Mouse (Mus musculus): ENCODE results near the gene Gm5538. TPM values are rescaled to one million over a fixed set of nuclear protein-coding genes. Genes with fewer than 3 reads are reported as not detected.
A peak's percentile ranks its signal among the peaks of the same experiment; 100 is the strongest.

The Gm5538 gene
- not detected in 2 replicates for polyA plus RNA-seq (2015; fragmentation: Nextera tagmentation; extraction: Ambion mirVana)

GRCm38 (mm10) chr3:59729490-59729889 is at the start of gene Gm5538:
Gene Gm5538, plus strand, starts transcription at chr3:59729790.
- no peak within 1 kb of the TSS for H3K4me3 ChIP-seq (replicated peaks; ENCODE audit: low read depth, low read length)
- H3K27ac ChIP-seq: no peak within 1 kb of the TSS
- H3K9me3 ChIP-seq (replicated peaks; ENCODE audit: low read length): no peaks in the 10 kb centered on the region
- no peaks in the 10 kb centered on the region for H3K36me3 ChIP-seq (ENCODE audit: insufficient read depth, low read length)
- TF ChIP-seq CTCF (IDR thresholded peaks at IDR 0.05; ENCODE audit: low read depth): no peak
- no peak within 1 kb of the TSS for H3K9ac ChIP-seq (ENCODE audit: low read depth, low read length)
- no peaks in the 10 kb centered on the region for H3K4me1 ChIP-seq (replicated peaks; ENCODE audit: insufficient read depth, low read length)
- ATAC-seq (replicated peaks; ENCODE audit: low FRiP score, low read depth) (no peak), DNase-seq (ENCODE audit: low spot score) (no peak)
- no peak within 1 kb of the TSS for H3K4me2 ChIP-seq (ENCODE audit: low read length)
- 83% methylated on average over 2 of the region's 2 CpGs for WGBS
- H3K27me3 ChIP-seq (ENCODE audit: insufficient read depth, low read length): no peaks in the 10 kb centered on the region

- Histone ChIP-seq H3K27me3 (ENCODE audit: insufficient read depth, low read length) (no peaks in the 10 kb centered on the region), H3K9me3 (replicated peaks; ENCODE audit: low read length) (no peaks in the 10 kb centered on the region), H3K27ac (no peak overlapping the region), H3K4me3 (replicated peaks; ENCODE audit: low read depth, low read length) (no peak overlapping the region), H3K36me3 (ENCODE audit: insufficient read depth, low read length) (no peaks in the 10 kb centered on the region), H3K9ac (ENCODE audit: low read depth, low read length) (no peak overlapping the region), H3K4me1 (replicated peaks; ENCODE audit: insufficient read depth, low read length) (no peaks in the 10 kb centered on the region), H3K4me2 (ENCODE audit: low read length) (no peak overlapping the region)
- no peak for ATAC-seq (replicated peaks; ENCODE audit: low FRiP score, low read depth)
- no peak for TF ChIP-seq CTCF (IDR thresholded peaks at IDR 0.05; ENCODE audit: low read depth)
- WGBS: 74% methylated on average over 3 of the region's 3 CpGs
- no peak for DNase-seq (ENCODE audit: low spot score)
Observed at GRCm38 (mm10) chr3:59697391-59697790, 32.2 kb upstream of the Gm5538 start.

- H3K4me1 ChIP-seq (replicated peaks; ENCODE audit: insufficient read depth, low read length): no peaks in the 10 kb centered on the region
- H3K4me2 ChIP-seq (ENCODE audit: low read length): no peak overlapping the region
- ATAC-seq (replicated peaks; ENCODE audit: low FRiP score, low read depth) (no peak), DNase-seq (ENCODE audit: low spot score) (no peak)
- H3K4me3 ChIP-seq (replicated peaks; ENCODE audit: low read depth, low read length): no peak overlapping the region
- no peak for TF ChIP-seq CTCF (IDR thresholded peaks at IDR 0.05; ENCODE audit: low read depth)
- no peaks in the 10 kb centered on the region for H3K9me3 ChIP-seq (replicated peaks; ENCODE audit: low read length)
- no peaks in the 10 kb centered on the region for H3K36me3 ChIP-seq (ENCODE audit: insufficient read depth, low read length)
- H3K27ac ChIP-seq: no peak overlapping the region
- H3K27me3 ChIP-seq (ENCODE audit: insufficient read depth, low read length): no peaks in the 10 kb centered on the region
- no peak overlapping the region for H3K9ac ChIP-seq (ENCODE audit: low read depth, low read length)
- WGBS: 88% methylated on average over 1 of the region's 1 CpGs
Observed at GRCm38 (mm10) chr3:59702614-59703110, 26.9 kb upstream of the Gm5538 start.

GRCm38 (mm10) chr3:59739866-59740265 is 10.3 kb downstream of the Gm5538 start:
- Histone ChIP-seq H3K27ac (no peak overlapping the region), H3K9ac (ENCODE audit: low read depth, low read length) (no peak overlapping the region), H3K4me3 (replicated peaks; ENCODE audit: low read depth, low read length) (no peak overlapping the region), H3K36me3 (ENCODE audit: insufficient read depth, low read length) (no peaks in the 10 kb centered on the region), H3K4me1 (replicated peaks; ENCODE audit: insufficient read depth, low read length) (no peaks in the 10 kb centered on the region), H3K27me3 (ENCODE audit: insufficient read depth, low read length) (no peaks in the 10 kb centered on the region), H3K4me2 (ENCODE audit: low read length) (no peak overlapping the region), H3K9me3 (replicated peaks; ENCODE audit: low read length) (no peaks in the 10 kb centered on the region; the same call in 1 of the 2 replicates)
- no peak for TF ChIP-seq CTCF (IDR thresholded peaks at IDR 0.05; ENCODE audit: low read depth)
- DNase-seq (ENCODE audit: low spot score) (no peak), ATAC-seq (replicated peaks; ENCODE audit: low FRiP score, low read depth) (no peak)
- 88% methylated on average over 1 of the region's 1 CpGs for WGBS

- DNase-seq (ENCODE audit: low spot score) (peak; percentile 11), ATAC-seq (replicated peaks; ENCODE audit: low FRiP score, low read depth) (no peak)
- Histone ChIP-seq H3K36me3 (ENCODE audit: insufficient read depth, low read length) (no peaks in the 10 kb centered on the region), H3K9me3 (replicated peaks; ENCODE audit: low read length) (no peaks in the 10 kb centered on the region), H3K4me2 (ENCODE audit: low read length) (no peak overlapping the region), H3K9ac (ENCODE audit: low read depth, low read length) (no peak overlapping the region), H3K4me1 (replicated peaks; ENCODE audit: insufficient read depth, low read length) (no peaks in the 10 kb centered on the region), H3K27me3 (ENCODE audit: insufficient read depth, low read length) (no peaks in the 10 kb centered on the region), H3K4me3 (replicated peaks; ENCODE audit: low read depth, low read length) (no peak overlapping the region), H3K27ac (no peak overlapping the region)
- 9% methylated on average over 2 of the region's 2 CpGs for WGBS
- peak; percentile 46 for TF ChIP-seq CTCF (IDR thresholded peaks at IDR 0.05; ENCODE audit: low read depth)
Observed at GRCm38 (mm10) chr3:59744181-59744580, 14.6 kb downstream of the Gm5538 start.

Other genes starting within 250 kb of the Gm5538 start
- gene Gm8298, start 131.3 kb downstream of the Gm5538 start, polyA plus RNA-seq (2015; fragmentation: Nextera tagmentation; extraction: Ambion mirVana): not detected in 2 replicates
- gene C130079G13Rik, start 195.4 kb downstream of the Gm5538 start, polyA plus RNA-seq (2015; fragmentation: Nextera tagmentation; extraction: Ambion mirVana): not detected in 2 replicates

Measured in kidney, postnatal 0 days (tissue).